Mouse (Mus musculus) left cerebral cortex, adult 8-10 months (tissue): Measurements from ENCODE around the gene Ndufv1. TPM values are rescaled to one million over a fixed set of nuclear protein-coding genes. Genes with fewer than 3 reads are reported as not detected.

ENCODE experiments used
- DNase-seq, 2 experiments: peaks; one replicate each; pipeline ENCODE4 v3.0.0; 2022; ENCODE audit warnings: low spot score in 2 of 2
- total RNA-seq, 4 experiments: library from RNA; stranded (reverse); gene quantifications; 2 replicates each; pipeline ENCODE4 v1.2.4; 2022

Ndufv1 gene
- total RNA-seq, 4 experiments from 2014 or later = 243 to 273 (median 258) TPM

DNA sequence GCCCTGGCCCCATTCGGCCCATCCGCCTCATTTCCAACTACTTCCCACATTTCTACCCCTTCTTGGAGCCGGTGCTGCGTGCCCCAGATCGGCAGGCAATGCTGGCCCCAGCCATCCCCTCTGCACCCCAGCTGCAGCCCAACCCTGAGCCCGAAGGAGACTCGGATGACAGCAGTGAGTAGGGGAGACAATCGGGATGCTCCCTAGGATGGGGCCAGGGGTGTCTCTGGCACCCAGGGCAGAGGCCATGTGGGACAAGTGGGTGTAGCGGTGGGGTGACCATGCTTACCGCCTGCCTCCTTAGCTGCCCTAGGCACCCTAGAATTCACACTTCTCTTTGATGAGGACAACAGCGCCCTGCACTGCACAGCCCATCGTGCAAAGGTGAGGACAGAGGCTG lies 9.0 kb downstream of the Ndufv1 start:
- no peak for DNase-seq

DNA sequence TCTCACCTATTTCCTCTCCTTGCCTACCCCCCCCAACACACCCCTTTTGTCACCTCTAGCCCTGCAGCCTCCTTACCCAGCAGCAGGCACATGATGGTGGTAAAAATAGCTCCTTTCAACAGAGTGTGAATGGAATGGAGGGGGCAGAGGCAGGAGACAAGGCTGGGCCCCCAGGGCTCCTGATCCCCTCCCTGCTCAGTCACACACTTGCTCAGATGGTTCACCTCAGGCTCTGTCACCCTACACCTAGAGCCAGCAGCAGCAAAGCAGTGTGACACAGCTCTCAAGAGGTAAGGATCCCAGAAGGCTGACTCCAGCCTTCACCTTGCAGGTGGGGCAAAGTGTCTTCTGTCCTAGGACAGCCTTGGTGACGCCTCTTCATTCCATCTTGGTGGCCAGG lies 9.5 kb downstream of the Ndufv1 start, which contains the start of gene Doc2g:
TSS of gene Doc2g (plus strand) at position 202 of the 400 bp plus-strand sequence.
- DNase-seq = no peak

DNA sequence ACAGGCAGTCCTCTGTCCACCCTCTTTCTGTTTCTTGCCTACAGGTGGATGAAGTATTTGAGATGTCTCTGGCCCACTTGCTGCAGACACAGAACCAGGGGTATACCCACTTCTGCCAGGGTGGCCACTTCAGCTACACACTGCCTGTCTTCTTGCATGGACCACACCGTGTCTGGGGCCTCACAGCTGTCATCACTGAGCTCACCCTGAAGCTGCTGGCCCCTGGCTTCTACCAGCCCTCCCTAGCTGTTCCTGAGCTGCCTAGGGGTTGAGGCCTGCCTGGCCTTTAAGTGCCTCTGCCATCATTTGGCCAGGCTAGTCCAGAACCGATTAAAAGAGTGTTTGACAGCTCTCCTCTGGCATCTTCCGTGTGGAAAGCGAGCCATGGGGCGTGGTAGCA lies 10.9 kb downstream of the Ndufv1 start:
- no peak for DNase-seq

DNA sequence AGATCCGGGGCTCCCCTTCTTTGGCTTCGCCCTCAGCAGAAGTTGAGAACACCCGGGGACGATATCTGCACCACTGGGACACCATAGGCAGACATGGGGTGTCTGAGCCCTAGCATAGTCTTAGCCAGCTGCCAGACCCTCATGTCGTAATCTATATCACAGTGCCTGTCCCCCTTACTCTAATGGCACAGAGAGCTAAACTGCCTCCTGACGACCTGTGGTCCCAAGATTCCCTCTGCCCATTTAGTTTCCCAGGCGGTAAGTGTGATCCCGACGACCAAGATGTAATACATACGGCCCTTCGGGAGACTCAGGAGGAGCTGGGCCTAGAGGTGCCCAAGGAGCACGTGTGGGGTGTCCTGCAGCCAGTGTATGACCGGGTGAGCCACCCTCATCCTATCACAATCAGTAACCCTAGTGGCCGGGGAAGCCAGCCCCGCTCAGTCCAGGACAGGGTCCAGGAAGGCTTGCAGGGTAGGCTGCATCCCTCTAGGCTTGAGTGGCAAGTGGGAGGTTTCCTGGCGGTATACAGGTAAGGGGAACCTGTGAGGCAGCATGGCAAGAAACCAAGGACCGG lies 11.6 kb downstream of the Ndufv1 start:
- no peak for DNase-seq

DNA sequence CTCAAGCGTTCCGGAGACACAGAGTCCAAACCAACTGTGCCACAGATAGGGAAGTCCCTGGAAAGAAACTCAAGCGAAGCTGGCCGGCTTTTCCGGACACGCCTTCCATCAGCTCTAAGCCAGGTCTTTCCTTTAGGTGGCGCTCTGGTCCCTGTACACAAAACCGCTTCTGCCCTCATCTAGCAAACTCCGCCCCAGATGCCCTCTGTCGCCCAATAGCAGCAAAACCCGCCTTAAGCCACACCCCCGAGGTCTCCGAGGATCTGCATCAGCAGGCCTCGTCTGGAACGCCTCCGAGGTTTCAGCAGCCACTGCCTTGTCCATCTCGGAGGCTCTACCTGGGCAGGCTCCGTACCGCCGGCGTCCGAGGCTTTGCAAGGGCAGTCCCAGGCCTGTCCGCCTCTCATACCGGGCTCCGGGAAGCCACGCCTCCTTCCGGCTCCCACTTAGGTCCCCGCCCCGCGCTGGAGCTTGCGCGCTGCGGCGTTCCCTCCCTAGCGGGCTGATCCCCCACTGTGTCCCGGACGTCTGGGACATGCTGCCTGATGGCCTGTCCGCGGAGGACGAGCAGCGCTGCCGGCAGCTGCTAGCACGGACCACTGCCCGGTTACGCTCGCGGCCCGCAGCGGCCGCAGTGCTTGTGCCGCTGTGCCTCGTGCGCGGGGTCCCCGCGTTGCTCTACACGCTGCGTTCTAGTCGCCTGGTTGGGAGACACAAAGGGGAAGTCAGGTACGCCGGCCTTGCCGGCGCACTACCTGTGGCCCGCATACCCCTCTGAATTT lies 12.3 kb downstream of the Ndufv1 start, which contains the start of the genes Nudt8 and Gm49405:
TSS of gene Nudt8 (plus strand) at position 462 of the 782 bp plus-strand sequence.
TSS of gene Gm49405 (plus strand) at position 508 of the 782 bp plus-strand sequence.
- DNase-seq = peak; percentile 93 to 95

DNA sequence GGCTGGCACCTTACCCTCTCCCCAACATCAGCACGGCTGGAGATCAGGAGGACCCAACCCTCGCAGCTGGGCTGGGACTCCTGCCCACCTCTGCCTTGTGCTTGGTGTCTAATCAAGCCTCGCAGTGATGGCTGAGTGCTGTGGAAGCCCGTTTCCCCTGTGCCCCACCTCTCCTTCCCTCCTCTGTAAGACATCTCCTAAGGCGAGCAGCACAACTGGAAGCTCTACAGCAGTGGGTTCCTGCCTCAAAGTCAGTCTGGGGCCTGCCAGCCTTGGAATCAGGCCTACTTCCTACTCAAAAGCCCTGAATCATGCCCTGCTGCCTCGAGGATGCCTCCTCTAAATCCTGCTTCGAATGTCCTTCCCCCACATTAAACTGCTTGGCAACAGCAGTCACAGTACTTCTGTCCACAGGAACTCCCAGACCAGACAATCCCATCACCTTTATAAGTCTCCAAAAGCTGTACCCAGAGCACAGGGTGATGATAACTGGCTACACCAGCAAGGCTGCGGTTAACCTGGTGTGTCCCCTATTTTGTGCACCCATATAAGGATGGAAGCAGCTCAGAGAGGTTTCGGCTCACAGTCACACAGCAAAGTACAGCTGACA lies 13.4 kb downstream of the Ndufv1 start:
- DNase-seq = no peak

DNA sequence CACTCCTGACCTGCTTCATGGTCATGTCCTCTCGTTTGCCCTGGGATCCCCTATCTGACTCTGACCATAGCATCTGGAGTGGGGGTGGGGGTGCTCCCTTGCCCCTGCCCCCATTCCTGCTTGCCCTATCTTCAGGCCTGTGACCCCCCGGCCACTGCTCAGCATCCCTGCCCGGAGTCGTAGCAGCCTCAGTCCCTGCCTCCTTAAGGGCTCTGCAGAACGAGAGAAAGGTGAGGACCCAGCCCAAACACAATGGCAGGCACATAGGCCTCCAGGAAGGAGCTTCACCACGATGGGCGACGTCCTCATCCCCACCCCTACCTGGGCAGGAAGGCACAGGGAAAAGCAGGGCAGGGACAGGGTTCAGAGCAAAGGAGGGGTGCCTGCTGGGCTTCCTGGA lies 14.3 kb downstream of the Ndufv1 start:
- no peak for DNase-seq

DNA sequence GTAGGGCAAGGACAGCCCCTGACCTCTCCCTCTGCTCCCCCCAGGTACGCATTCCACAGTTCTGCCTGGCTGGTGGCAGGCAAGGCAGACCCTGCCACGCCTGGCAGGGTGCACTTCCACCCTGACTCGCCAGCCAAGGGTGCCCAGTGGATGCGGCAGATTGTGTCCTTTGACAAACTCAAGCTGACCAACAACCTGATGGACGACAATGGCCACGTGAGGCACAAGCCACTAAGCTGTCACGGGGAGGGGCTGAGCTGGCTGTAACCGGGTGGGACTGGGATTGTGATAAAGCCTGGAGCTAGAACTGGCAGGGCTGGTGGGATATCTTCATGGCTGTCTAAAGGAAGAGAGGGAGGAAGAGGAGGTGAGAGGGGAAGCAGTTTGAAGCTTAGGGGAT lies 15.4 kb downstream of the Ndufv1 start:
- no peak for DNase-seq

DNA sequence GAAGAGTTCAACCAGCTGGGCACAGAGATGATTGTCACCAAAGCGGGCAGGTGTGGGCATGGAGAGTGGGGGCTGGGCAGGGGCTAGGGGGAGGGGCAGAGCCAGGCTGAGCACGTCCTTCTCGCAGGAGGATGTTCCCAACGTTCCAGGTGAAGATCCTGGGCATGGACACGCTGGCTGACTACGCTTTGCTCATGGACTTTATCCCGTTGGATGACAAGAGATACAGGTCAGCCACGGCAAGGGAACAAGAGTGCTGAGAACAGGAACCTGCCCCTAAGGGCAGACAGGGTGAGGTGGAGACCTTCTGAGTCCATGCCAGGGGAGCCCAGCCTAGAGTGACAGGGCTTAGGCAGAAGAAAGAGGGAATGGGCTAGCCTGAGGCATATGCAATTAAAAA lies 15.9 kb downstream of the Ndufv1 start:
- no peak for DNase-seq

DNA sequence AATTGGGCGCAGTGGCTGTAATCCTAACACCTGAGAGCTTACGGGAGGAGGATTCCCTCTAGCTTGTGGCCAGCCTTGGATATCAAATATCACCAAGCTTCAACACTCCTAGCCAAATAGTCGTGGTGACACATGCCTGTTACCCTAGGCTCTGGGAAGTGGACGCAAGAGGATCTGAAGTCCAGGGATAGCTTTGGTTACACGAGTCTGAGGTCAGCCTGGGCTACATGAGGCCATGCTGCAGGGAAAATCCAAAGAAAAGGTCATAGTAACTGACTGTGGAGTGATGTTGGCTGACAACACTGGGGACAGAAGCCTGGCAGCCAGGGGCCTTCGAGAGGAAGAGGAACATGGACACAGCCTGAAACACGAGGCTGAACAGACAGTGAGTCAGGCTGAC lies 16.5 kb downstream of the Ndufv1 start:
- no peak for DNase-seq

DNA sequence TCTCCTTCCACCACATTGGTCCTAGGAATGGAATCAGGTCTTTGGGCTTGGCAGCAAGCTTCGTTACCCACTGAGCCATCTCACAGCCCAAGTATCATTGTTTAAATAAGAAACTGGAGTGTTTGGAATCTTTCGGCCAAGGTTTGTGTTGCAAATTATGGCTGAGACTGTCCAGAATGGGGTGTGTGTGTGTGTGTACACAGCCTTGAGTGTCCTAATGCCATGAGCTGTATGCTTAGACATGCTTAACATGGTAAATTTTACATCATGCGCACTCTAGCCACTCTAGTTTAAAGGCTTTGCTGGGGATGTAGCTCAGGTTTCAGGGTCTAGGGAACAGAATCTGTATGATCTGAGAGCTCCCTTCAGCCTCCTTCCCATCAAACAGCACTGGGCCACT lies 17.1 kb downstream of the Ndufv1 start:
- no peak for DNase-seq

DNA sequence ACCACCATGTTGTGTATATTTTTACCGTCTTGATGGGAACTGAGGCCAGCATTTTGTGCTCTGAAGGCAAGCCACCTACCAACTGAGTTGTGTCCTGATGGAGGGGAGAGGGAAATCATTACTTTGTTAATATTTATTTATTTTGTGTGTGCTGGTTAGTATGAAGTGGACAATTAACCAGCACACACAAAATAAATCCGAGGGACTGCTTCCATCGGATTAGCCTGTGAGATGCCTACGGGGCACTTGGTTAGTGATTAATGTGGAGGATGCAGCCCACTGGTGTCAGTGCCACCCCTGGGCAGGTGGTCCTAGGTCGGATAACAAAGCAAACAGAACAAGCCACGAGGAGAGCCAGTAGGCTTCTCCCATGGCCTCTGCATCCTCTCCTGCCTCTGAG lies 17.7 kb downstream of the Ndufv1 start:
- DNase-seq = no peak

DNA sequence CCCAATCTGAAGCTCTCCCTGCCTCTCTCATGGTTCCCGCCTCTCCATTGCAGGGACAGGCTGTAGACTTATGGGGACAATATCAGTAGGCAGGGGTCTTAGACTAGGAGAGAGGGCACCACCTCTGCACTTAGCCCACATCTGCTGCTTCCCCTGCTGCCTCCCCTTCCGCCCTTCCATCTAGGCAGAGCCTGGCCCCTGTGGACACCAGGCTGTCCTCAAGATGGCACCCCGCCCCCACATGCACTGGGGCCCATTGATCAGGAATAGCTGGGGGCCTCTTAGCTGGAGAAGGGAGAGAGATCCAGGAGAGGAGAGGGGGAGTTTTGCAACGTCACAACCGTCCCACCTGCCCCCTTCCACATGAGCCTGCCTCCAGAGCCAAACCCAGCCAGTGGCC lies 20.2 kb downstream of the Ndufv1 start, which contains the start of gene Tbx10:
TSS of gene Tbx10 (plus strand) at position 337 of the 400 bp plus-strand sequence.
- no peak for DNase-seq

DNA sequence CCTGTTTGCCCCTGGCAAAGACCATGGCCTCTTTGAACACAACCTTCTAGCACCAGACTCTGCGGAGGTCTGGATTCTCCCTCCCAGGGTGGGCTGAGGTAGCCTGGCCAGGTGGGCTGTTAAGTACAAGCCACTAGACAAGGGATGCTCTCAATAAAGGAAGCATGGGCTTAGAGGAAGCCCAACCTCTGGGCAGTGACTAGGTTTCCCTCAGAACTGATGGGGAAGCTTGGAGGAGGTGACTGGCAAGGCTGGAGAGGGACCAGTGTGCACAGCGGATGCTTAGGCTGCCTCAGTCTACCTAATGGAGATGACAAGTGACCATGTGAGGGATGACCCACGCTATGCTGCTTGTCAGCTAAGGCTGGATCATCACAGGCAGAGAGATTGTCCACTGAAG lies 20.6 kb downstream of the Ndufv1 start:
- DNase-seq = no peak

DNA sequence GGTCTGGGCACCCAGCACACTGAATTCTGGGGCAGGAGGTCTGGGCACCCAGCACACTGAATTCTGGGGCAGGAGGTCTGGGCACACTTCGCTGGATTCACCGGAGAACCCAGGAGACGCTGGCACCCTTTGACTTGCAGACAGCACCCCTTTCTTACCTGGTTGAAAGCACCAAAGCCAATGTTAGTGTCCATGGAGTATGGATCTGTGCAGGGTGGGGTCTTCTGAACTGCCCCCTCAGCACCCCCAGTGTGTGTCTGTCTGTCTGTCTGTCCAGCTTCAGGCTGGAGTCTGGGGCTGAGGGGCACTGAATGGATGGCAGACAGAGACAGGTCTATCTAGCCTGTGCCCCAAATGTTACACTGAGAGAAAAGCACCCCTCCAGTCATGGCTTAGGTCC lies 21.0 kb downstream of the Ndufv1 start:
- DNase-seq = no peak

DNA sequence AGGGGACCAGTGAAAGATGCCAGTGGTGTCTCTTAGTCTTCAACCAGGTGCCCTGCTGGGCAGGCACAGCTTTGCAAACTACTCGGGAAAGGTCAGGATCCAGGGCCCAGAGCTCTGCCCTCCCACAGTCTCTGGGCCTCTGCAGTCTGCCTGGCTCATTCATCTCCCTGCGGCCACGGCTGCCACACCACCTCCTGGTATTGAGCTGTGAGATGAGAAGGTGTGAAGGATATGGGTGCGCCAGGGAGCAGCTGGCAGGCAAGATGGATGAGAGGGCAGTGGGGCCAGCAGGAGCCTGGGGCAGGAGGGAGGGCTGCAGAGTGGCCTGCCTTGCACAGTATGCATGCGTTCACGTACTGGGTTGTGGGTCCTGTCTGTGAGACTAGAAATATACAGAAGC lies 21.8 kb downstream of the Ndufv1 start:
- DNase-seq = no peak

DNA sequence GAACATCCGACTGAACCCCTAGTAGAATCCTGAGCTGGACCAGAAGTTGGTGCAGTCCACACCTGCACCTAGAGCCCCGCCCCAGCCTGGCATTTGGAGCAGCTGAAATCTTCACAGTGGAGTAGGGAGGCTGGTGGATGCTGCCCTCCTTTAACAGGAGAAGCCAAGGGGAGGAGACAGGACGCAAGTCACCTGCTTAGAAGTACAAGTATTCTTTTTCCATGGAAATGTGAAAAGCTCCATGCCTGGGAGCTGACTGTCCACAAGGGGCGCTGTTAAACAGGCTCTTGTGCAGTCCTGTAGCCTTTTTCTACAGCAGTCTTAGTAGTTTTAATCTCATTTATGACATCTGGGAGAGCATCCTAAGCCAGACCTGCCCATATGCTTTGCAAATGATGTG lies 23.9 kb downstream of the Ndufv1 start:
- no peak for DNase-seq

DNA sequence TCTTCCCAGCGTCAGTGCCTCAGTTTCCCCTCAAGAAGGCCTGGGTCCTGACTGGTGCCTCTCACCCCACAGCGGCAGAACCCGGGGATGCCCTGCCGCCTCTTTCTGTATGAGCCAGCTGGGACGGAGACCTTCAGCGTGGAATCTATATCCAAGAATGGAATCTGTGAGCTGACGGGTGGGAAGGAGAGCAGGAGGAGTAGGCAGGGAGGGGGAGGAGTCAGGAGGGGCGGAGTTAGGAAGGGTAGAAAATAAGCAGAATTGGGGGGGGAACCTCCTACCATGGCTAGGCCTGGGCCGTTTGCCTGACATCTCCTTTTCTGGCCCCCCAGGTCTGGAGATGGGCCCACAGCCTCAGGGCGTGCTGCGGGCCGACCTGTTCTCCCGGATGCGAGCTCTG lies 24.5 kb downstream of the Ndufv1 start:
- DNase-seq = no peak

DNA sequence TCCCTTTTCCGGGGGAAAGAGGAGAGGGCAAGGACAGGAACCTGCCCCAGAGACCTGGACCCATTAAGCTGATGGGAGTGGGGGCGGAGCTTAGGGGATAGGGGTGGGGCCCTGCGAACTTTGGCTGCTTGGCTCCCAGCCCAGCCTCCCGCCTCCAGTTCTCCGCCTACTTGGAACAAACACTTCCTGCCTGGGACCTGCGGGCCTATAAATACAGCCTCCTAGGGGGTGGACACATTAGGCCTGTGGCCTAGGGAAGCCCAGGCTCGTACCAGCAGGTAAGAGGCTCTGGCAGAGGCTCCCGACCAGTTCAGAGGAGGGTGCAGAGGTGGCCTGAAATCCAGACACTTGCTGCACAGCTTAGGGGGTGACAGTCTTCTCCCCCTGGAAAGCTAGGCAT lies 26.3 kb downstream of the Ndufv1 start, which contains the start of gene Acy3:
TSS of gene Acy3 (plus strand) at position 237 of the 400 bp plus-strand sequence.
- peak; percentile 34 to 43 for DNase-seq

DNA sequence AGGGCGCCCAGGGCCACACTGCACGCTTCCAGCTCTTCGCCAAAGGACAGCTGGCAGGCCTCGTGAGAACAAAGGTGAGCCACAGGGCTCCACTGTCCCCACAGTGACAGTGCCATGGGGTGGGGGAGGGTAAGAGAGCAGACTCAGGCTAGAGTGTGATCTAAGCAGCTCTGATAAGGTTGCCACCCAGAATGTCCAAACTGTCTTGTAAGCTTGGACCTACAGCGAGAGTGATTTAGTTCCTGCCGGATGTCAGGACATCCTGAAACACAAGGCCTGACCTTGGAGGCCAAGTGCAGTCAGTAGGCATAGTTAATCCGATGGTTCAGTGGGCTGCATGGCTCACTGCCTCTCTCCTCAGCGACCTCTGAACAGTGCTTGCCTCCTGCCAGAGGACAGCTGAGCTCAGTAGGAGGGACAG lies 27.3 kb downstream of the Ndufv1 start:
- DNase-seq = no peak

DNA sequence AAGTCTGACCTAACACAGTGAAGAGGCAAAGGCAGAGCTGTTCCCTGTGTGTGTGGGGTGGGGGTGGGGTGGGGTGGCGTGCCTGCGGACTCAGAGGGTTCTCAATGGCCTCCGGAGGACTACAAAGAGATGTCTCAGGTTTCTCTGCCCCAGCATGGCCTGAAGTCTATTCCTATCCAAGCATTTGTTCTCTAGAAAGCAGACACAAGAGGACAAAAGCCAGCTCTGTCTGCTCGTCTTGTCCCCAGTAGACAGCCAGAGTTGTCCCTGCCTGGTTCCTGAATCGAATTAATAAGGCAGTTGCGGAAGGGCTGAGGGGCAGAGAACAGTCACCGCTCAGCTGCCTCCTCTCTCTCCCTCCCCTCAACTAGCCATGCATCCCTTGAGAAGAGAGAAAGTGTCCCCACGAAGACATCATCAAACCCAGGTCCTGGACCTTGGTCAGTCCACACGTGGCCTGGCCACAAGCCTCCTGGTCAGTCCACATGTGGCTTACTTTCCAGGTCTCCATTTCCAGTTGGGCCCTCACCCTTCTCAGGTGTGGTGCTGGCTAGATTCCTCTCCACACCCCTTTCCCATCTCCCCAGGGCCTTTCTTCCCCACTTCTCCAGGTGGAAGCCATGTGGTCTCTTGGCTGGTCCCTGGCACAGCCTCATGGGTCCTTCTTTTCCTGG lies 28.9 kb downstream of the Ndufv1 start:
- DNase-seq = no peak

DNA sequence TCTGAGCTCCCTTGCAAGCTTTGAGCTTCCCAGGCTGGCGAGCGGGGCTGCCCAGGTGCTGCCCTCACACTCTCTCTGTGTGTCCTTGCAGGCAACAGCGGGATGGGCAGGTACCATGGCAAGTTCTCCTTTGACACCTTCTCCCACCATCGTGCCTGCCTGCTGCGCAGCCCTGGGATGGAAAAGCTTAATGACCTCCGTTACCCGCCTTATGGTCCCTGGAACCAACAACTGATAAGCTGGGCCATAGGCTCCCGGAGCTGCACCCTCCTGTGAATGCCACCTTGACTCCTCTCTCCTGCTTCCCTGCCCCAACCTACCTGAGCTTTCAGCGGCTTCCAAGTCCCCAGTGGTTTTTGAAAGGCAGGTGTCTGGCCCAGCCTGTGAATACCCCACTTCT lies 31.7 kb downstream of the Ndufv1 start:
- no peak for DNase-seq
